Mouse (Mus musculus) lung, adult 2 months (tissue): ENCODE results near the gene Hrg.

Source experiments
- CTCF ChIP-seq: fragments of 200-500 bp; IDR thresholded peaks from 2 replicates; pipeline ENCODE4 v1.5.1; 2011; ENCODE audit warnings: mild to moderate bottlenecking, low read length, control low read depth; ENCODE audit not compliant: insufficient read depth
- POLR2A ChIP-seq: fragments of 200-500 bp; IDR thresholded peaks from 2 replicates; pipeline ENCODE4 v1.6.1; 2011; ENCODE audit warnings: low read depth, mild to moderate bottlenecking, control low read depth, low read length, borderline replicate concordance; ENCODE audit errors: extremely low read depth

DNA sequence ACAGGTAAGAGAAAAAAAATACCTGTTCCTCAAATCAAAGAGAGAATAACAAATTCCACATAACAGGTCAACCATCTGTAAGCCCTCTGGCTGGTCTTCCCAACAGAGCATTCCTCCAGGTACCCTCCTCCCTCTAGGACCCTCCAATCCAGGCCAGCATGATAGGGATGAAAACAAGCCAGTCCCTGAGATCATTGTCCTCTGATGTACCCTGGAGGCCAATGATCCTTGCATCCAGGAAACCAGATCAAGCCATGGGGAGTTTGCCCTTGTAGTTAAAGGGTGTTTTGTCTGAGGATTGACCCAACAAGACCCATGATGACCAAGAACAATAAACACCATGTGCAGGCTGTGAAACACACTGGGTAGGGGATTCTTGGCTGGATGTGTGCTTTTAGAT is 36.6 kb upstream of the Hrg start:
- TF ChIP-seq CTCF (no peak), POLR2A (no peak)
